Mouse (Mus musculus): ENCODE data around the gene Elavl1. TPM values are rescaled to one million over a fixed set of nuclear protein-coding genes. Genes with fewer than 3 reads are reported as not detected.
"Not testable (repeated sequence)": the region's sequence is repeated elsewhere in the genome, so short reads cannot be mapped to it uniquely, and the experiment has no call there.

Gene Elavl1
- polyA plus RNA-seq (2012; rRNA removed): 43.2 and 47.3 TPM in 2 replicates

DNA sequence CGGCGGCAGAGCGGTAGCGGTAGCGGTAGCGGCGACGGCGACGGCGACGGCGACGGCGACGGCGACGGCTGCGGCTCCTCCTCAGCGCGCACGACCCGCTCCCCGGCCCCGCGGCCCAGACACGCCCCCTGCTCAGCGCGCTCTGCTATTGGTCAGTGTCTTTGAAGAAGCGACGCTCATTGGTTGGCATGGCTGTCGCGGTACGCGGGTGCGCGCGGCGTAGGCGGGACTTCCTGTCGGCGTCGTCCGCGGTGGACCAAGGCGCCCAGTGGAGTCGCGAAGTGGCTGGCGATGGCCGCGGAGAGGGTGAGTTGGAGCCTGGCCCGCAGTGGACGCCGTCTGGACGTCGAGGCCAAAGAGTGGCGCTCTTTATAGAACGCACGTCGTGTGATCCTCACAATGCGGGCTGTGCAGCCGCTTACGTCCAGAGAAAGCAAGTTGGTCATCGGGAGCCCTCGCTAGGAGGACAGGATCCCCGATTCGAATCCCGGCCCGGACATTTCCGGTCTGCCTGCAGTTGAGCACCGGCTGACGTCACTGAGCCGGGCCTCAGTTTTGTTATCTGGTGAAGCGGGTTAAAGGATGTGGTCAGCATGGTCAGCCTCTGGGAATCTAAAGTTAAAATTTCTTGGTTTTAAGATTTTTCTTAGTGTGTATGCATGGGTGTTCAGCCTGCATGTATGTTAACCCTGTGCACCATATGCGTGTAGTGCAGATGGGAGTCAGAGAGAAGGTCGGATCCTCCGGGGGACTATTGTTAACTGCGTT, at the start of gene Elavl1, which contains the start of gene Ccl25:
Elavl1 (minus strand) TSS at position 431 of the 768 bp plus-strand sequence.
Ccl25 (plus strand) TSS at position 228 of the 768 bp plus-strand sequence.
- under 1% methylated on average over 78 of the region's 78 CpGs for WGBS
- peak; percentile 73 for DNase-seq (ENCODE audit: low read depth, low spot score)

DNA sequence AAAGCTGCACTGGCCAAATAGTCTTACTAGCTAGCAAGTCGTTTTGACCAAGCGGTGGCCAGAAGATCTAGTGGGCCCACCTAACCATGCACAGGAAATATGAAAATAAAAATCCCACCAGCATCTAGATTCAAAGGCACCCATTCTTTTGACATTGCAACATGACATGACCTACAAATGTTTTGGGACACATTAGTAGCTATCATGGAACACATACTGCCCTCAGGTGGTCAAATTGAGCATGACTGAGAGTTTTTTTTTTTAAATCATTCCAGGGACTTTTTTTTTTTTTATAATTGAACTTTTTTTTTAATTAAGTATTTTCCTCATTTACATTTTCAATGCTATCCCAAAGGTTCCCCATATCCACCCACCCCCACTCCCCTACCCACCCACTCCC, 47.4 kb upstream of the Elavl1 start:
- WGBS: 66% methylated on average over 2 of the region's 2 CpGs
- DNase-seq (ENCODE audit: low read depth, low spot score): no peak

GRCm38 (mm10) chr8:4370078-4370477, 44.9 kb upstream of the Elavl1 start:
- no peak for DNase-seq (ENCODE audit: low read depth, low spot score)
- 57% methylated on average over 2 of the region's 2 CpGs for WGBS

DNA sequence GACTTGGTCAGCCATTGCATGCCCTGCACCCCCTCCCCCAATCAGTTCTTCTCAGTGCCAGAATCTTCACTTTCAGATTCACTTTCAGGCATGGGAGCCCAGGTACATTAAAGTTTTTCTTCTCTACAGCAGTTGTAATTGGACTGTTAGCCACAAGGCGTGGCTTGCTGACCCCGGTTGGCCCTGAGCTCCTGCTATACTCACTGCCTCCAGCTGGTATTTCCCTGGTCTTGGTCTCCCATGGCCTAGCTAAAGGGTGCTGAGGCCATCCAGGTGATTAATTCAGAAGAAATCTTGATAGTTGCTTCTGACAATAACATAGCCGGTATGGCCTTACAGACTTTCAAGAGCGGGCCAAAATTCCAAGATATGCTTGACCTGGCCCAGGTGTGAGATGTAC, 43.3 kb upstream of the Elavl1 start:
- 56% methylated on average over 4 of the region's 4 CpGs for WGBS

DNA sequence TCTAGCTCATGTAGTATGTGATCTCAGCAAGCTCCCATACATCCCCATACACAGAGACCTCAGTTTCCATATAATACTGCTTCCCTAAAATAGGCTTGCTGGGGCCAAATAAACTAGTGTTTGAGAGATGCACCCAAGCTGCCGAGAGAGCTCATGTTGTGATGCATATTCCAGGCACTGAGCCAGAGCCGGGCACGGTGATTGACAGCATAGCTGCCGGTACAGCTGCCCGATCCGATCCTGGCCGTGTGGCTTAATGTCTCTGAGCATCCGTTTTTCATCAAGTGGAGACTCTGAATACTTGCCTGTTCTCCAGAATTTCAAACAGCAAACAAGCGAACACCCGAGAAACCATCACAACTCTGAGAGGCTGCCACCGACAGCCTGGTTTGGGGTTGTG, 42.6 kb upstream of the Elavl1 start:
- 69% methylated on average over 11 of the region's 11 CpGs for WGBS
- DNase-seq (ENCODE audit: low read depth, low spot score): no peak

More for the DNA sequence above, 43.3 kb upstream of the Elavl1 start:
- no peak for DNase-seq (ENCODE audit: low read depth, low spot score)

DNA sequence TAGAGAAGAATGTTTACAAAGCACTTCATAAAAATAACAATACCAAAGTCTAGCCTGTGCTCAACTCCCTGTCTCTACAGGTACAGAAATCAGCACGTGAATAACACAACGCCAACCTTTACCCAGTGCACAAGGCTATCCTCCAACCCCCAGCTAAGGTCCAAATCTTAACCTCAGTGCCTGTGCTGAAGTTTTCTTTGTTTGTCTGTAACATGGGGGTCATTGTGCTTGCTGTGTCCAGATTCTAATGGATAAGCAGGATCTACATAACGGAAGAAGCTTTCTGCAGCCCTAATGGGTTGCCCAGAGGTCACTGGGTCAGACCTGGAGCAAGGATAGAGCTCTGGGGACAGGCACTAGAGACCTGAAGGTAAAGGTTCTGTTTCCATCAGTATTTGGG, 41.0 kb upstream of the Elavl1 start:
- 89% methylated on average over 3 of the region's 3 CpGs for WGBS
- DNase-seq (ENCODE audit: low read depth, low spot score): no peak

DNA sequence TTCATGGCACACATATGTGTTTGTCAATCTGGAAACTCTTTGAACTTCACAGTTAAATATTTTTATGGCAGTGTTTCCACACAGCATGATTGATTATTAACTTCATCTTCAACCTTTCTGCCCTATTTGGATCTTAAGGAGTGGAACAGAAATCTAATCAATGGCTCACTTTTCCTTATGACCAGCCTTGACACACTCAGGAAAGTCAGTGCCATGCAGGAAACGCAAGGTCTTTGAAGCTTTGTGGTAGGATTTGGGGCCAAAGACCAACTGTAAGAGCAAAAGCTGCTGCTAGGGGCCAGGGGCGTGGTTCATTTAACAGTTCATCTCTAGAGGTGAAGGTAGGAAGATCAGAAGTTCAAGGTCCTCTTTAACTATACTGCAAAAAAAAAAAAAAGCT, 35.7 kb upstream of the Elavl1 start:
- 34% methylated on average over 2 of the region's 2 CpGs for WGBS
- DNase-seq (ENCODE audit: low read depth, low spot score): no peak

DNA sequence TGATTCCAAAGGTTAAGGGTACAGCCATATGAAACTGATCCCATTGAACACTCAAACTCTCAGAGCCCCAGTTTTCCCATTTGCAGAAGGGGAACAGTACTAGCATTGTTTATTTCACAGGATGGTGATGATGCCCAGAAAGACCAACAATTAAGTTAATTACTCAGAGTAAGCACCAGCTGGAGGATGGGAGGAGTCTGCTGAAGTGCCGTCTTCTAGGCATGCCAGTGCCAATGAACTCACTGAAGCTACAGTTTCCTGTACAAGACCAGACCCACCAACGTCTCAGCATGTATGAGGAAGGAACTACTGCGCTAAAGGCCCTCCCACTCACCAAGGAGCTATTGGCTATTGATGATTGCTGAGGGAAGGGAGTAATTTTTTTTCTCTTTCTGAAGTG, 34.1 kb upstream of the Elavl1 start:
- 42% methylated on average over 3 of the region's 3 CpGs for WGBS
- DNase-seq (ENCODE audit: low read depth, low spot score): no peak

DNA sequence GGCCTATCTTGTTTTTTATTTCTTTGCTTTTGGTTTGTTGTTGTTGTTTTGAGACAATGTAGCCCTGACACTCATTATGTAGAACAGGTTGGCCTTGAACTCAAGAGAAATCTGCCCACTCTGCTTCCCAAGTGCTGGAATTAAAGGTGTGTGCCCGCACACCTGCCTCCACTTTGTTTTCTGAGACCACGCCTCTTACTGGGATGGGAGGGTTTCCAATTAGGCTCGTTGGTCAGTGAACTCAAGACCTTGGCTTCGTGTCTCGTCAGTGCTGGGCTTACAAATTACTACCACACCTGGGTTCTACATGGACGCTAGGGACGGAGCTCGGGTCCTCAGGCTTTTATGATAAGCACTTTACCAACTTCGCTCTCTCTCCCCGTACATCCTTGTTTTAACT, 30.2 kb upstream of the Elavl1 start:
- no peak for DNase-seq (ENCODE audit: low read depth, low spot score)
- WGBS: 70% methylated on average over 10 of the region's 10 CpGs

GRCm38 (mm10) chr8:4354516-4354915, 29.3 kb upstream of the Elavl1 start:
- DNase-seq (ENCODE audit: low read depth, low spot score): no peak
- WGBS: 94% methylated on average over 1 of the region's 1 CpGs

DNA sequence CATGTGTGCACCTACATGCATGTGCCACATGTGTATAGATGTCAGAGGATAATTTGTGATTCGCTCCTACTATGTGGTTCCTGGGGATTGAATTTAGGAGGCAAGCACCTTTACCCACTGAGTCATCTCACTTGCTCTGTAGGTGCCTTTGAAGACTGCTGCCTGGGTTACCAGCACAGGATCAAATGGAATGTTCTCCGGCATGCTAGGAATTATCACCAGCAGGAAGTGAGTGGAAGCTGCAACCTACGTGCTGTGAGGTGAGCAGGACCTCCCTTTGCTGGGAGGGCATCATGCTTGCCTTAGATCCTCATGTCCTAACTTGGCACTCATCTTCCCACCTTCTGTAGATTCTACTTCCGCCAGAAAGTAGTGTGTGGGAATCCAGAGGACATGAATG, 28.5 kb upstream of the Elavl1 start:
- no peak for DNase-seq (ENCODE audit: low read depth, low spot score)
- WGBS: 91% methylated on average over 4 of the region's 4 CpGs

GRCm38 (mm10) chr8:4352562-4352961, 27.3 kb upstream of the Elavl1 start:
- not testable (repeated sequence) for DNase-seq (ENCODE audit: low read depth, low spot score)
- WGBS: 92% methylated on average over 6 of the region's 6 CpGs

- 30% methylated on average over 3 of the region's 3 CpGs for WGBS
Measured at GRCm38 (mm10) chr8:4350618-4351017, 25.4 kb upstream of the Elavl1 start.

GRCm38 (mm10) chr8:4349335-4349734, 24.1 kb upstream of the Elavl1 start:
- 39% methylated on average over 1 of the region's 1 CpGs for WGBS

More at GRCm38 (mm10) chr8:4350618-4351017, 25.4 kb upstream of the Elavl1 start:
- no peak for DNase-seq (ENCODE audit: low read depth, low spot score)

DNA sequence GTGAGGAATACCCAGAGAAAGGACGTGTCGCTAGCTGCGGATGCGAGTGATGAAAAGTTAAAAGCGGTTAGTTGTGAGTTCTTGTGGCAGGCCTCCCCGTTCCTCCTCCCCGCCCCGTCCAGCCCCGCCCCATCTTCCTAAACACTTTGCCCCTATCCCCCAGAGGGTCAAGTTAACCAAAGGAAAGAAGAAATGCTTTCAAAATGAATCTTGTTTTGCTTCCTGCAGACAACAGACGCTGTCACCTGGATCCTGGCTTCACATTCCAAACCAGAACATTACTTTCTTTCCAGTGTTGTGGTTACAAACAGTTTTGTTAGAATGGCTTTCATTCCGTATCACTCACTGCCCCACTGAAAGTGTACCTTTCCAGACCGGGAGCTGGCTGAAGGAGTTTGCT, 23.1 kb upstream of the Elavl1 start:
- no peak for DNase-seq (ENCODE audit: low read depth, low spot score)
- 28% methylated on average over 12 of the region's 12 CpGs for WGBS

More at GRCm38 (mm10) chr8:4349335-4349734, 24.1 kb upstream of the Elavl1 start:
- DNase-seq (ENCODE audit: low read depth, low spot score): no peak

- 46% methylated on average over 7 of the region's 7 CpGs for WGBS
- DNase-seq (ENCODE audit: low read depth, low spot score): no peak
Measured at GRCm38 (mm10) chr8:4347661-4348060, 22.4 kb upstream of the Elavl1 start.

DNA sequence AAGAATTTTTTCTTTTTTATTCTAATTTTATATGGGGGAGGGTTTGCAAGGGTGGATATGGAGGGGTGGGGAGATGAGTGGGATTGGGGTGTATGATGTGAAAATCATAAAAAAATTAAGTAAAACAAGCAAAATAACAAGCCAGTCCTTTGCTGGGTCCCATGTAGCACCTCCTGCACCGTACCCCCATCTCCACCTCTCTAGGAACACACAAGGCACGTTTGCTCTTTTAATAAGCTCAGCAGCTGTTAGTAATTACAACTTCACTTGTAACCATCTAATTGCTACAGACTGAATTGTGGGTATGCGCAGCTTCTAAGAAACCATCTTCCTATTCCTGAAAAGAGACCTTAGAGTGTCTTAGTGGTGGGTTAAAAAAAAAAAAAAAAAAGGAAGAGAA, 15.0 kb upstream of the Elavl1 start:
- 81% methylated on average over 3 of the region's 3 CpGs for WGBS

DNA sequence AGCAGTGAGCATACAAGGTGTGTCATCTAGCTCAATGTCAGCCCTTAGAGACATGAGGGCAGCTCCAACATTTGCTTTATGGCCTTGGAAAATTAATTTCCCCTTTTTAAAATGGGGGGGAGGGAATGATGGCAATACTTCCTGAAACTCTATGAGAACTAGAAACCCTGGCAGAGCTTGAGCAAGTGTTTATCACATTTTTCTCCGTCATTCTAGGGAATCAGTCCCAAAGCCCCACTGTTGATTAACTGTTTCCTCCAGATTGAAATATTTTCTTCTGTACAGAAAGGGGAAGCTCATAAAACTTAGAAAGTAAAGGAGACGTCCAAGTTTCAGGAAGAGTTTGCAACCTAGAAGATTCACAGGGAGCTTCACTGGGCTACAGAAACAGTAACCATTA, 10.5 kb upstream of the Elavl1 start:
- WGBS: 69% methylated on average over 2 of the region's 2 CpGs
- DNase-seq (ENCODE audit: low read depth, low spot score): no peak

More for the DNA sequence above, 15.0 kb upstream of the Elavl1 start:
- no peak for DNase-seq (ENCODE audit: low read depth, low spot score)

DNA sequence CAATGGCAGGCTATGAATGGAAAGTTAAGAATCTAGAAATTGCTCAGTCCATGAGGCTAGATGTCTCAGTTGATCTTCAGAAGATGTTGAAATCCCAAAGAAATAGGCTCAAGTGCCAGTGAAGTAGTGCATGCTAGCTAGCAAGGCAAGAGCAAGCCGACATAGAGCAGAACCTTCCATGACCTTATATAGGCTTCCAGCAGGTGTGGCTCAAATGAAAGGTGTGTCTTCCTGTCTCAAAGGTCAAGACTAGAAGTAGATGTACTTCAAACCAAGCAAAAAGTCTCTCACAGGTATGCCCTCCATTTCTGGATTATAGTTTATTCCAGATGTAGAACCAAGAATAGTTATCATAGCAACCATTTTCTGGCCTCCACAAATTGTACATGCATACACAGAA, 8.8 kb upstream of the Elavl1 start:
- DNase-seq (ENCODE audit: low read depth, low spot score): no peak
- WGBS: 34% methylated on average over 1 of the region's 1 CpGs

DNA sequence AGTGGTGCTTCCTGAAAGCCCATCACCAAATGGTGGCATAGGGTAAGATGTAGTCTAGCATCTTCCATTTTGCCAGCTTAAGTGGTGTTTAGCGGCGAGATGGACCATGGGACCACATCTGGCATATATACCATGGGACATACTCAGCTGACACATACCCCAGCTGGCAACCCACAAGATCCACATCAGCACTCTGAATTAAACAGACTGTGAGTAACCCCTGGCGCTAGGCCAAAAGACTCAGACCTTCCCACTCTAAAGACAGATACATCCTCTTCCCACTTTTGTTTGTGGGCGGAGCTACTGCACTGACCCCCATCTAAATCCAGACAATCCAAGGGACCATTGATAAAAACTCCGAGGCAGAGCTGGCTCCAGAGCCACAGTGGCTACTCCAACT, 3.8 kb upstream of the Elavl1 start:
- WGBS: 88% methylated on average over 5 of the region's 5 CpGs
- DNase-seq (ENCODE audit: low read depth, low spot score): no peak

- 24% methylated on average over 7 of the region's 7 CpGs for WGBS
Measured at GRCm38 (mm10) chr8:4325751-4326036, 481 bp upstream of the Elavl1 start.

DNA sequence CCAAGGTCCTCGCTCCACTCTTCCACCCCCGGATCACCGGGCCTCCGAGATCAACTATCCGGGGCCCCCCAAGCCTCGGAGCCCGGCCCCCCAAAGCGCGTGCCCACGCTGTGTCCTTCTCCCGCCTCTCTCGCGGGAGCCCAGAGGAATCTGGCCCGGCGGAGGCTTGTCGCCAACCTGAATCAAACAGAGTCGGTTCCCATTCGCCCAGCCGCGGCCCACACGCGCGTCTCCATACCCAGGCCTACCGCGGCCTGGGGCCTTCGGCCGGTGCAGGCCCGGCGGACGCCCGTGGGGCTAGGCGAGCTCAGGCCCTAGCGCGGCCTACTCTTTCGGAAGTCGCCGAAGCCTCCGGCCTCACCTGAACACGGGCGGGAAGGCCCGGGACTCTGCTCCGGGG, 688 bp downstream of the Elavl1 start:
- 1% methylated on average over 42 of the region's 42 CpGs for WGBS
- no peak for DNase-seq (ENCODE audit: low read depth, low spot score)

More at GRCm38 (mm10) chr8:4325751-4326036, 481 bp upstream of the Elavl1 start:
- no peak for DNase-seq (ENCODE audit: low read depth, low spot score)

Measured in large intestine, adult 2 months (tissue).